Mouse (Mus musculus) regulatory T cell (primary cell): ENCODE measurements at regions not wholly inside any gene's neighbourhood (a gene's known extent, or its start where the extent isn't known, plus 50 kb on each side); places are given as distances from the start of the nearest gene placed in this dataset.

Experiments used
- in situ Hi-C: fragments of 300-600 bp; cut with MboI, MseI; formaldehyde crosslinking; loops from one replicate; pipeline ENCODE4 v1.15.1; 2025; ENCODE audit warnings: high pct_unique_total_duplicates

- in situ Hi-C loops: no loop called here
Measured at GRCm38 (mm10) chr19:28111263-28112180, 100.6 kb upstream of the Rfx3 start.

DNA sequence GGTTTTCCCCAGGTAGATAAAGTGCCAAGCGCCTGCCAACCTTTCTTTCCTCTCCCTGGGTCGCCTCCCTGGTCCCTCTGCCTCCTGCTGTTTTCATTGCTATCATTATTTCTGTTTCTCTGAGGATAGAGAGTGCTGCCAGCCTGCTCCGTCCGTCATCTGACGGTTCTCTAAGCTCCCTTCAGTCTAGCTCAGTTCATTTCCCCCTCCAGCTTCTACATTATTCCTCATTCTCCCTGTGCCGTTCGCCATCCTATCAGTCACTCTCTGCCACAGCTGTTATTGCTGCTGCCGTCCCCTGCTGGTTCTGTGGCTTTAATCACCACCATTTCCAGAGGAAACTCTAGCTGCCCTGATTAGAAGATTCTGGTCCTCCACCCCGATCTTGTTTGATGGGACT is 84.7 kb upstream of the Rfx3 start:
- in situ Hi-C loops: no loop called here

- in situ Hi-C loops: no loop called here
Measured at GRCm38 (mm10) chr19:28092252-28092651, 81.3 kb upstream of the Rfx3 start.

DNA sequence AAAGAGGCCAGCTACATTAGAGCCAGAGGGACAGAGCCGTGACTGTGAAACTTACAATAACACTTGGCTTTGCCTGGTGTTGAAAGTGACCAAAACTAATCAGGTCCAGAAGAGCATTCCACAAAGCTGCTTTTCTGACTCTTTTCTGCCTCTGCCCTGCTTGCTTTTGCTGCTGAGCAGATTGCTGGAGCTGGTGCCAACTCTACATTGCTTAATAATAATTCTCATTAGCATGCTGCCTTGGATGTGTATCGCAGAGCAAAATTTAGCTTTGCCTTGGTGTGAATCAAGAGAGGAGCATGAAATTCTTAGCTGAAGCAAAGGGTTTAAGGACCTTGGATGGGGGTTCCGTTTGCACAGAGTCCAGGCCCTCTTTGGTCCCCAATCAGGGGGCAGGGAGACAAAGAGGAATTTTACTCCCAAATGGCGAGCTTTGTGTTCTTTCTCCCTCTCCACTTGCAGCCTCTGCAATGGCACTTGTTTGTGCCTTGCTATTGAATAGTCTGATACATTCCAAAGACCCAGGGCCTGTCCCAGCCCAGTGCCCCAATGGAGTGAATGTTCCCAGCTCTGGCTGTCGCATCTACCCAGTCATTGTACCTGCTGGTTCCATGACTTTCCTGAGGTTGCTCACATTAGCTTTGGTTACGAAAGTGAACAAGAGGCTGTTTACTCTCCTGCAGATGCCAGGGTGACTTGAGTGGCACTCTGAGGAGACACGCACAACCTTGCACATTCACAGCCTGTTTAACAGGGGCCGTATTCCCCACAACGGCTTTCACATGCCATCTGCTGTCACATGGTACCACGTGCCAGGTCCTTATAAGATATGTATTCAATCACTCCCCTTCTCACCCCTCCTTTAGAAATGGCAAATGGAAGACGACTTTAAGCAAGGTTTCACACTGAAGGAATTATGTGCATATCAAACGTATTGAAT is 76.9 kb upstream of the Rfx3 start:
- in situ Hi-C loops: no loop called here

DNA sequence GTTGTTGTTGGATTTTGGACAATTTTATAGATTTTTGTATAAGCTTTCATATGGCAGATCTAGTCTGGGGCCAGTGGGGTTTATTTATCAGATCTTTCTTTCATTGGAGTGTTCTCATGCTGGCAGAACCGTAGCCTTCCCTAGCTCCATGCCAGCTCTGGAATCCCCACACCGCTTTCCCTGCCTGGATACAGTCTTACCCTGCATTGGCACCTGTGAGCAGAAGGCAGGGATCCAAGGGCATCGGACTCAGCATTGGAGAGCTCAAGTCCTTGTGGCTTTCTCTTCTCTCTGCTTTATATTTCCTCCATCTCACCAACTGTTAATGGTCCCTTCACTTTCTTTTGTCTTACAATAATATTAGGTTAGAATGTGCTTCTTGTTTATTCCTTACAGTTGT is 59.4 kb upstream of the Rfx3 start:
- in situ Hi-C loops: no loop called here
